Mouse (Mus musculus): ENCODE results near the gene Best3. TPM values are rescaled to one million over a fixed set of nuclear protein-coding genes. Genes with fewer than 3 reads are reported as not detected.

Gene Best3
- under 1 TPM; 0.12 to 0.27 TPM for total RNA-seq (2021)

DNA sequence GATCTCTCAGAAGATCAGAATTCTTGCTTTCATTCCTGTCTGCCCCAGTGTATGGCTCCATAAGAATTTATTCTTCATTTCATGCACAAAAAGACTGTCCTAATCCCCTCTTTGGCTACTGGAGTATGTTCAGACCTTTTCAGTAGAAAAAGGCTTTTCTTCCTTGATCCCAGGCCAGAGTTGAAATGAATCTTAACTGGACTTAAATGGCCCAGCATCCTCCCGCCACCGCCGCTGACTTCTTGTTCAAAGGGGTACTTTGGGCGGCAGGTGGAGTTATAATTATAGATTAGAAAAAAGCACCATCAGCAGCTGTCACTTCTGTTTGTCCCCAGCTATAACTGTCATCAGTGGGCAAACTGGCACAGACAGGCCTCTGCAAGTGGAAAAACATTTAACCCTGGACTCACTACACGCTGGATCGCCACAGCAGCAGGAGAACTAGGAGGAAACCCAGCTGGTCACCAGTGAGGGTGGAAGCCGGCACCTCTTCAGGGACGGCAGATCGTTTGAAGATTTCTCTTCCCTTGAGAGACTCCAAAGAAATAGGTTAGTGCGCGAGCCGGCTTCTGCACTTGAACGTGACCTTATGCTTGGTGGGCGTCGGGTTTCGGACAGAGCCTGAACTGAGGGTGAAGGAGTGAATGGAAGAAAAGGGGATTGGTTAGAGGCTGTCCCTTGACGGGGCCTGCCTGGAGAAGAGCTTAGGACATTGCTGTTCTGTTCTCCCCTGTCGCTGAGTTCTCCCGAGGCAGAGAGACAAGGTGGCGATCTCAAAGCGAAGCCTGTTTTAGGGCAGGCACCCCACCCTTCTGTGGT, at the start of gene Best3:
Gene Best3 (plus strand): TSS at position 51 of the 819 bp plus-strand sequence.
- no peak for DNase-seq (ENCODE audit: low spot score in 2 of 2)

DNA sequence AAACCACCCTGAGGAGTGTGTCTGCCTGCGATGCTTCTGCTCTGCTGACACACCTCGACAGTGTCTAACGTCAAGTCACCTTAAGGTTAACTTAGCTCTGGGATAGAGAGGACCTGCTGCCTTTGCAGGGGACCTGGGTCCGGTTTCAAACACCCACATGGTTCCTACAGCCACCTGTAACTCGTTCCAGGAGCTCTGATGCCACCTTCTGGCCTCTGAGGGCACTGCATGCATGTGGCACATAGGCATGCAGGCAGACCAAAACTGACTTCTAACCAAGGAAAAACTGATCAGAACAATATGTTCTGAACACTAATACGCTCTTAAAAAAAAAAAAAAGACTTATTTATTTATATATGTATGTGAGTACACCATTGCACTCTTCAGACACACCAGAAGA, 43.1 kb upstream of the Best3 start:
- no peak for DNase-seq (ENCODE audit: low spot score in 2 of 2)
- intact Hi-C loops (cut with DNase I), result no loop called here

More for the DNA sequence above, at the start of gene Best3:
- intact Hi-C loops (cut with DNase I), result no loop called here

DNA sequence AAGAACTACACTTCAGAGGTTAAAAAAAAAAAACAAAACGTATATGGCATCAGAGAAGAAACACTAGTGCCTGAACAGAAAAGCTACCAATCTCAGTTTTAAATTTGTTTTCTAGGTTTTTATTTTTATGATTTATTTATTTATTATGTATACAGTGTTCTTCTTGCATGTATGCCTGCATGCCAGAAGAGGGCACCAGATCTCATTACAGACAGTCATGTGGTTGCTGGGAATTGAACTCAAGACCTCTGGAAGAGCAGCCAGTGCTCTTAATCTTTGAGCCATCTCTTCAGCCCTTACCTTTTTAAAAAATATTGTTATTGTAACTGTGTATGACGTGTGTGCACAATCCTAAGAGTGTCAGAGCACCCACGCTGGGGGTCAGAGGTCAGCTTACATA, 42.0 kb upstream of the Best3 start:
- intact Hi-C loops (cut with DNase I), result no loop called here
- DNase-seq (ENCODE audit: low spot score in 2 of 2), result no peak

DNA sequence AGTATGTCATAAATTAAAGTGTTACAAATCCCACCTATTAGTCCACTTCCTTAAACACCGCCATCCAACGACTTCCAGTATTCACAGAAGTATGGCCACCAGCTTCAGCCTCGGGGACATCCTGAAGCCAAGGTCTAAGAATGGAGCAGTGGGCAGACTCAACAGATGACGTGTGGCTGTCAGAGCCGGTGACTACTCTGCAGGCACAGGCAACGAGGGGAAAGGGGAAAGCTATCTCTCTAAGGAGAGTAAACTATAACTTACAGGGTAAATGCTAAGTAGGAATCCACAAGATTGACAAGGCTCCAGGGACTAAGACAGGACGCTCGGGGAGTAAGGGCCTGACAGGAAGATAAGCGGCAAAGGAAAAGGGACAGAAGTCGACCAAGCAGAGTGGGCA, 41.2 kb upstream of the Best3 start:
- no peak for DNase-seq (ENCODE audit: low spot score in 2 of 2)
- intact Hi-C loops (cut with DNase I), result no loop called here

DNA sequence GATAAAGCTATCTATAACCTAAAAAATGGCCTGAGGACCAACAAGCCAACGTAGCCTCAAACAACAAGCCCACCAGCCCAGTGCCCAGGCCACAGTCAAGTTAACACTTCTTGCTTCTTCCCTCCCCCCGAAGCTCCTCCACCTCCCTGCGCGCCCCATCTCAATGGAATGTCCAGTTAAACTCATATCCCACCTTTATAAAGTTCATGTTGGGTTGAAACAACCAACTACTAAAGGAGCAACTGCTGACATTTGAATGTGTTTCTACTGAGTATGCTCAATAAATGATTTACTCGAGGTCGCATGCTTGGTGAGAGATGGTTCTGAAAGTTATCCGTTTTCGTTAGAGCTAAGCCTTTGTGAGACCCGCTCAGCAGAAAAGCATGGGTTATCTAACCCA, 37.7 kb upstream of the Best3 start:
- DNase-seq (ENCODE audit: low spot score in 2 of 2), result no peak
- intact Hi-C loops (cut with DNase I), result no loop called here

DNA sequence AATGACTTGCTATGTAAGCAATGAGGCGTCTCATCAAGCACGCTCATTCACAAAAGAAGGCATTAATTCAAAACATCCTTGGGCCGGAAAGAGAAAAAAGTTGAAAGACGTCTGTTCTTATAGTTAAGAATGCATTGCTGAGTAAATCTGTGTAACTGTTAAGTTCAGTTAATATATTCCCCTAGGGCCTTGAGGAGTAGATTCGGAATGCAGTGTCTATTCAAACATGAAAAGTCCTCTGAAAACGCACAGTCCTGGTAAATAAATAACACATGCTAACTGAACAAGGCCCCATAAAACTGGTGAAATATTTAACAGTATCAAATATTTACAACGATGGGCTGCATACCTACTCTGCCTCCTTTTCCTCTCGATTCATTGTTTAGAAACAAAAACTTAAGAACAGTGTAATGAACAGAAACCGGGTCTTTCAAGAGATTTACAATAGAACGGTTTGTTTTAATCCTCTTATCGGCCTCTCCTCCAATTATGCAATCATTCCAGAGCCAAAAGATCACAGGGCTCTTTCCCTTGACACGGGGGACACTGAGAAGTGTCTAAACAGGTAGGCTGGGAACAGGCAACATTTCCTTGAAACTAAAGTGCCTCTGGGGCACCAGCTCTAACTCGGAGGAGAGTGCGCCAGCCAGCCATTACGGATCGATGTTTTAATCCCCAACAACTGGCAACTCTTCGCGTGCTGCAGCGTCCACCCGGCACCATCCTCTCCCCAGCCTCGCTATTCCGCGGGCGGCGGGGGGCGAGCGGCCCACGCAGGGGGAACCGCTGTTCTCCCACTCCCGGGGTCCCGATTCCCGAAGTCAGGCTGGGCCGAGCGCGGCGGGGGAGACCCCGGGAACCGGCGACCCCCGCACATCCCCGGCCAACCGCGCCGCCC, 36.8 kb upstream of the Best3 start:
- DNase-seq (ENCODE audit: low spot score in 2 of 2), result peak; percentile 38 to 47
- intact Hi-C loops (cut with DNase I), result loop anchor here (10.0 kb wide), 1 partner anchor 275 kb away; the partner anchor contains the start of gene Yeats4

DNA sequence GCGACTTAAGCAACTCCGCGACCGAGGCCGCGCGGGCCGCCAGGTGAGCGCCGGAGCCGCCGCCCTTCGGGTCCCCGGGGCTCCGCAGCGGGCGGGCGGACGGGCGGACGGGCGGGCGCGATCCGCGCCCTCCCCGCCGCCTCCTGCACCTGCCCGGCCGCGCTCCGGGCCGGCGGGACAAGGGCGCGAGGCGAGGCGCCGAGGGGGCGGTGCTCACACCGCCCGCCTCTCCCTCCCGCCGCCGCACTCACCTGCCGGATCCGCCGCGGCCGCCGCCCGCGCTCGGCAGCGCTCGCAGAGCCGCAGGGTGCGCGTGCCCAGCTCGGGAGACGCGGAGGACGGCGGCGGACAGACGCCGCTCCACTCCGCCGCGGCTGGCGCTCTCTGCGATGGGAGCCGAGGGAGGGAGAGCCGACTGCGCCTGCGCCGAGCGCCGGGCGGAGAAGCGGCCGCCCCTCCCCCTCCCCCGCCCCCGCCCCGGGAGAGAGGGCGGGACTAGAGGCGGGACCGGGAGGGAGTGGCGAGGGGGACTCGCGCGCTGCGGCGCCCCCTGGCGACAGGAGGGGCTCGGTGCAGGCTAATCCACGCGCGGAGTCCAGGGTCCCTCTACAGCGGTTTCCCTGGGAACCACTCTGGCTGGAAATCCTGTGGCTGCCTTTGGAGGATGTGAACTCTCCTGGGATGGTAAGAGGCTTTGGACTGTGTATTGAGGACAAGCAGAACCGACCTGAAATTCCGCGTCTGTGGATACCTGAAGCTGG, 35.9 kb upstream of the Best3 start, which contains the start of gene Rab3ip:
Gene Rab3ip (minus strand): TSS at position 761 of the 761 bp plus-strand sequence.
- intact Hi-C loops (cut with DNase I), result loop anchor here (10.0 kb wide), 1 partner anchor 275 kb away; the partner anchor contains the start of gene Yeats4
- peak; percentile 85 to 91 for DNase-seq (ENCODE audit: low spot score in 2 of 2)

DNA sequence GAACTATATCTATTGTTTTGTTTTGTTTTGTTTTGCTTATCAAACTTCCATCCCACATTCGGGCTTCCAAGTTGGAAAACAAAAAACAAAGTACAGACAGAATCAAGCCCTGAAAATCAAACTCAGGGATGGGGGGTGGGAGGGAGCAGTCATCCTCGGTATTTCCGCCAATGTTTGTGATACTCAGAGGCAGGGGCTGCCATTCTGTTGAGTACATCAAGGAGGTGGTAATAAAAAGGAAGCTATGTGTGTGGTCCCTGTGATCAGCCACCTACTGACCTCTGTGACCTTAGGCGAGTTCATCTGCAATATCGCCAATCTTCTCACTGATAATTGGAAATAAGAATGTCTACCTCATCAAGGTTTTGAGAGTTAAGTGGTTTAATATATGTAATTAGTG, 35.2 kb upstream of the Best3 start:
- intact Hi-C loops (cut with DNase I), result loop anchor here (10.0 kb wide), 1 partner anchor 274 kb away; the partner anchor contains the start of gene Yeats4
- DNase-seq (ENCODE audit: low spot score in 2 of 2), result no peak

DNA sequence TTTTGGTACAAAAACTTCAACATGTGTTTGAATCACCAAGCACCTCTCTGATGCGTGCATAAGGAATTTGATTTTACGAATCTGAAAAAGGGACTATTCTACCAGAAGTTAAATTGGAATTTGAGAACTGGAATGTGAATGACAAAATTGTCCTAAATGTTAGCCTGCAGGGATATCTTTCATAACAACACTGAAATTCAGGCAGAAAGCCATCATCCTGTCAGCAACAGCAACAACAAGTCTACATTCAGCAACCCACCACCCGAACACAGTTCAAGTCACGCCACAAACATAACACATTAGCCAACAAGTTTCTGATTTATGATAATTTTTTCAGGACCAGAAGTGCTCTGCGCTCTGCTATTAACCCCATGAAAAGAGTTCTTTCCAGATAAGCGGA, 30.9 kb upstream of the Best3 start:
- no peak for DNase-seq (ENCODE audit: low spot score in 2 of 2)
- intact Hi-C loops (cut with DNase I), result loop anchor here (5.0 to 10.0 kb wide), 2 partner anchors 57 to 270 kb away; partner anchors contain the start of gene Yeats4

DNA sequence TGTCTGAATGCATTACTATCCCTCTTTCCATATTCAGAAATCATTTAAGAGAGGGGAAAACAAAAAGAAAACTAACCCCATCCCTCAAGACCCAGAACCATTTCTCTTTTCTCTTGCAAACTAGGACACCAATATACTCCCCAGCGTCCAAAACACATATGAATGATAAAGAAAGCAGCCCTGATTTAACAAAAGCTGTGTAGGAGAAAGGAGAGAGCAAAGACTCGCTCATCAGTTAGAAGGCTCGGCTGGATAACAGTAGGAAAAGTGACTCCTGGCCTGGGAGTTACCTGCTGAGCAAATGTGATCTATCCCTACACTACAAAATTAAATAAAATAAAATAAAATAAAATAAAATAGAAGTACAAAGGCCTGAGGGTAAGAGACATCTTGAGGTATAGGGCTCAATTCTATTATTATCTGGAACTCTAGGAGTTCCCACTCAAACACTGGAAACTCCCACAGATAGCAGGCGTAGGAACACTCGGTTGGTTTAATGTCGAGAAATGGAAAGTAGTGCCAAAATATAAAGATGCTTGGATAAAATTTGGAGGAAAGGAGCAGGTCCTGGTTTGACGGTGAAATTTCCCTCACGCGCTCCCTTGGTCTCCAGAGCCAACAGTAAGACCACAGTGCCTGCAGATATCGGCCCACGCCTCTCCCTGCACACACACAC, 29.5 kb upstream of the Best3 start:
- intact Hi-C loops (cut with DNase I), result loop anchor here (5.0 to 10.0 kb wide), 2 partner anchors 56 to 268 kb away; partner anchors contain the start of gene Yeats4
- DNase-seq (ENCODE audit: low spot score in 2 of 2), result no peak

DNA sequence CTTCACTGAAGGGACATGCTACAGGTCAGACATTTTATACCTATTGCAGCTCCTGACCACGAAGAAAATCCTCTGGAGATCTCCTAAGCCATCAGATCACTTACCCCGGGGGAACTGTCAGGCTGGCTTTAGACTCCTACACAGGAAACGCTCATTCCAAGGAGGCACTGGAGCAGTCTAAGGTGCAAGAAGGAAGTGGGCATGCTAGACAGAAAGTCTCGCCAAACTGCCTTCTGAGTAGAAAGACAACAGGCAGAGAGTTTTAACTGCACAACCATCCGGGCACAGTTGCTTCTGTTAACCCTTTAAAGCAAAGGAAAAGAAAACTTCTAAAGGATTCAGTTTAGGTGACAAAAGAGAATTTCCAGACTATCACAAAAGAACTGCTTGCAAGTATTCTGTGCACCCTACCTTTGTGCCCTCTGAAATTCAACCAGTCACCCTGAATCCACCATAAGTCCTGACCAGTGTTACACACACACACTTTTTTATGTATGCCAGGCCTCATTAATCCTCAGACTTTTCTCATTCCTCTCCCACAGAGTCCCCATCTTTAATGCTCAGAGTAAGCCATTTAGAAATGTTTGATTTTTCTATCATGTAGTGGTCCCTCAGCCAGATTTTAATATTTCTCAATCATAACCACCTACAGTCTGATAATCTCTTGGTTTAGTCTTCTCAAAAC, 28.1 kb upstream of the Best3 start:
- DNase-seq (ENCODE audit: low spot score in 2 of 2), result no peak
- intact Hi-C loops (cut with DNase I), result loop anchor here (5.0 to 10.0 kb wide), 2 partner anchors 54 to 267 kb away; partner anchors contain the start of gene Yeats4

DNA sequence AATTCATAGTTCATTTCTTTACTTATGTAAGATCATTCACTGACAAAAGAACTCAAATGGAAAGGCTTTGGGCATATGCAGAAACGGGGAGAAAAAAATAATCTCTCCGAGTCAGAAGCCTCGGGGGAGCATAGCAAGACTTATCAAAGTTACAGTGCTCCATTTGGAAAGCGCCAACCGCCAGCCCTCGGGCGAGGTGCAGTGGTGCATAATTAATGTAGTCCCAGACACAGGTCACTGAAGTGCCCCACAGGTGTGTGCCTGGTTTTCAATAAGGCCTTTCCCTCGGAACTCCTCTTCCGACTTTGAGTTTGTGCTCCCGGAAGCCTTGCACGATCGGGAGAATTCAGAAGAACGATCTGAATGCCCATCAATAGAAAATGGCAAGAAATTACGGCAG, 24.0 kb upstream of the Best3 start:
- intact Hi-C loops (cut with DNase I), result no loop called here

DNA sequence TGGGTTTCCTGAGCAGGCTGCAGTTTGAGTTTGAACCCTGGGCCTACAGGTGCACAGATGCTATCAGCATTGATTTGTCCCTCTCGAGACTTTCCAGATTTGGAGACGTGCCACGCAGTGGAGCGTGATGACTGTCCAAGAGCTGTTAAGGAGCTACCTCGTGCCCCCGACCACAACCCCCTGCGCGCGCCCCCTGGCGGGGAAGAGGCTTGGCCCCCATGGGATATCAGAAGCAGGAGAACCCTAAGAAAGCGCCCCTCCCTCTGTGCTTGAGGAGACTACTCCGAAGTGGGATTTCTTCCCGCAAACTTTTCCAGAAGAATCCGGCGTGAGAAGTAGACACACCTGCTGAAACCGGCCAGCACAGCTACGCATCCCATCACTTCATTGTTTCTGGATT, 23.3 kb upstream of the Best3 start:
- intact Hi-C loops (cut with DNase I), result no loop called here
- no peak for DNase-seq (ENCODE audit: low spot score in 2 of 2)

More for the DNA sequence above, 24.0 kb upstream of the Best3 start:
- DNase-seq (ENCODE audit: low spot score in 2 of 2), result no peak

DNA sequence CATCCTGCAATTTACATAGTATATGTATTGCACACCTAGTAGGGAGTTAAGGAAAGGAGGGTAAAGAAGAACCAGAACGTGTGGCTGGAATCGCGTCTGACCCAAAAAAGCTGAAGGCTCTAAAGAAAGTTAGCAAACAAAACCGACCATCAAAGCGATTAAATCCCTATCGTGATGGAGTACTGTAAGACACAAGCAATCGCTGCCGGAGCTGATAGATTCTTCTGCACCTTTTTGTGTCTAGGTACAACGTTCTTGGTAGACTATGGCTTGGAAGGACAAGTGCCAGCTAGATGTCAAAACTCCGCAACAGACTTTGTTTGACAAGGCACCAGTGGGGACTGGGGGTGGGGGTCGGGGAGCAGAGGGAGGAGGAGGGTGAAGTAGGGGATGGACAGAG, 22.0 kb upstream of the Best3 start:
- intact Hi-C loops (cut with DNase I), result no loop called here
- DNase-seq (ENCODE audit: low spot score in 2 of 2), result no peak

DNA sequence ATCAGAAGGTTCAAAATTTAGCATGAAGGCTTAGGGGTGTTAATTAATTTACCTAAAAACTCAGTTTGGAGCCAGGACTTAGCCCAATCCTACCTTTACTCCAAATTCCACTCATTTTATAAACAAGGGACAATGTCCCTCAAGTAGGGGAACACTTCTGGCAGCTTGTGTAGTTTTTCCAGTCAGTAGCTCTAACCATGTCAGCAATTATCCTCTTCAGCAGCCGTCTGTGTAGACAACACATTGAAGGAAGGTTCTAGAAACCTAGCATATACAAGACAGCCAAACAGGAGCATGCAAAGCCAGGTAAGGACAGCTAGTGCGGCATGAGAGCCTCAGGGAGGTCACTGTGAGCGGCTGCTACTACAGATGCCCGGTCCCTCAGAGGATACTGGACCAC, 21.5 kb upstream of the Best3 start:
- no peak for DNase-seq (ENCODE audit: low spot score in 2 of 2)
- intact Hi-C loops (cut with DNase I), result no loop called here

DNA sequence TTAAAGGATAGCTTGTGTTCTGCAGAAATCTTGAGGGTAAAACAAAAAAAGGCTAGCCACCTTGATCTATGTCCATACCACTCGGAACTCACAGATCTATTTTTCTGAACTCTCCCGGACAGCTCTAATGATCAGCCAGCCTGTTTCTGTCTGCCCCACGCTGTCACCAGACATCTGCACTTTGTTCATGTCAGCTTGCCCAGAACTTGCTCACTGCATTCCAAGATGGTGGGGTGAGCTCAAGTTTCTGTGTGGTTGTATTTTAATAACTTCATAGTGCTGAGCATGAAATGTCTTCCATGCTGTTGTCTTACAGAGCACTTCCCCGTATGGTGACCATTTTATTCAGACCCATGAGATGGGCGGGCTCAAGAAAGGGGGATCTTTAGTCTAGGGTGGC, 20.8 kb upstream of the Best3 start:
- intact Hi-C loops (cut with DNase I), result no loop called here
- DNase-seq (ENCODE audit: low spot score in 2 of 2), result no peak

DNA sequence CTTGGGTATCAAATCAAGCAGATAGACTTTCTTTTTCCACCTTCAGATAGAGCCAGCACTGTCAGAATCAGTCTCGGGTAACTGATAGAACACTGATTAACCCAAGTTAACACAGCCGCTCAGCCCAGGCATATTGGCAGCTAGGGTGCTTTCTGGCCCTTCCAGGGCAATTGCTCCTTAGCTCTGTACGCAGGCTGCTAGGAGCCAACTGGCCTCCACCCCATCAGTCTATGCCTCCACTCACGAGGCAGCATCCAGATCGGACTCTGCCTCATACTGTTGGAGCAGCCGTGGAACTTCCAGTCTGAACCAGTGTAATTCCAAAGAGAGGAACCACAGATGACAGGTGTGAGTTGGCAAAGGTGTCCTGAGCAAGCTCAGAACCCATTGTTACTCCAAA, 20.0 kb upstream of the Best3 start:
- DNase-seq (ENCODE audit: low spot score in 2 of 2), result no peak
- intact Hi-C loops (cut with DNase I), result no loop called here

DNA sequence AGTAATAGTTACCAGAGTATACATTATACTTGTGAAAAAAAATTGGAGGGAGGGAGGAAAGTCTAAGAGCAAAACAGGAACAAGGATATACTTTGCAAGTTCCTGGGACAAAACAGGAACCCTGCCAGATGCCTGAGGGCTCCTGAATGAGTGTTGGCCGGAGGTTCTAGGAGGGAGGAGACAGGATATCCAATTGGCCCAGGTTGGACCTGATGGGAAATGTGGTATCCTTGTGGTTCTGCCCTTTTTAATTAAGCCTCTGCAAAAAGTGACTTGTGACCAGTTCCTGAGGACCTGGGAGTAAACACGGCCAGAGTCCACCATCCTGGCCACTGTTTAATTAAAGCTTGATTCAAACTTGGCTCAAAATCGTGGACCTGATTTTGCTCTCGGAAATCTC, 17.4 kb upstream of the Best3 start:
- intact Hi-C loops (cut with DNase I), result no loop called here

More for the DNA sequence above, 17.4 kb upstream of the Best3 start:
- DNase-seq (ENCODE audit: low spot score in 2 of 2), result no peak
